Mouse (Mus musculus) lung, postnatal 0 days (tissue): ENCODE measurements at regions not wholly inside any gene's neighbourhood (a gene's known extent, or its start where the extent isn't known, plus 50 kb on each side); places are given as distances from the start of the nearest gene placed in this dataset.

ENCODE experiments used
- CTCF ChIP-seq: IDR thresholded peaks from 2 replicates; pipeline ENCODE4 v1.5.1; 2016; ENCODE audit warnings: antibody characterized with exemption, mild to moderate bottlenecking
- EP300 ChIP-seq: IDR thresholded peaks from 2 replicates; pipeline ENCODE4 v1.6.1; 2016; ENCODE audit warnings: antibody characterized with exemption, mild to moderate bottlenecking, control low read depth

DNA sequence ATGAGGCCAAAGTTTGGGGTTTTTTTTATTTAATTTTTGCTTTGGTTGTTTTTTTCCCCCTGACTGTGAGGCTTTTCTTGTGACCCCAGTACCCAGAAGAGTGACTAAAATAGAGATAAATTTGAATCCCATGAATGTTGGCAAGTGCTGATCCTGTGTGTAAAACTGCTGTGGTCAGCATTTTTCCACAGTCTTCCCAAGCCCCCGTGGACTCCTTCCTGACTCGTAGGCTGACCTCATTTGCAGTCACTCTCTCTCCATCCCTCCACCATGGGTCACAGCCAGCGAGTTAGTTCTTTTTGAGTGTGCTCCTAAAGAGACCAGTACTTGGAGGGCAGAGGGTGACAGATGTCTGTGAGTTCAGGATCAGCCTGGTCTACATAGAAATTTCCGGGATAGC, 72.5 kb upstream of the Gadd45a start:
- TF ChIP-seq CTCF (no peak), EP300 (no peak)
